Mouse (Mus musculus): ENCODE measurements at regions not wholly inside any gene's neighbourhood (a gene's known extent, or its start where the extent isn't known, plus 50 kb on each side); places are given as distances from the start of the nearest gene placed in this dataset.

GRCm38 (mm10) chr6:95179993-95180392 lies 63.0 kb downstream of the Kbtbd8 start:
- DNase-seq: no peak

DNA sequence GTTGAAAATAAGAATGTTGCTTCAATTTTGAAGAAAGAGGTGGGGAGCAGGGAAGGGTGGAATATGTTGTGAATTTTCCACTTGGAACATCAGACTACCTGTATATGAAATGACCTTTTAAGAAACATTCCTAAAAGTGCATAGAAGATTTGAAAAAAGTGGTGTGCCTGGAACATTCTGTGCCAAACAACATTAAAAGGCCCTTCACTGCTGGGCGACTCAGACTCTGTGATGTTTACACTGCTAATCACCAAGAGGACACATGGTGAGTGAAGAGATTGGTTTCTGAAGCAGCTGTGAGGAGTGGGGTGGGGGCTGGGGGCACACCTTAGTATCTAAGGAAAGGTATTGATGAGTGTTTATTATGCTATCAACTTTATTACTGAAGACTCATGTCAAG lies 65.2 kb downstream of the Kbtbd8 start:
- DNase-seq: no peak

- no peak for DNase-seq
These were observed 68.3 kb downstream of the Kbtbd8 start for GRCm38 (mm10) chr6:95185074-95185931.

GRCm38 (mm10) chr6:95196631-95197030 lies 79.6 kb downstream of the Kbtbd8 start:
- DNase-seq: no peak

DNA sequence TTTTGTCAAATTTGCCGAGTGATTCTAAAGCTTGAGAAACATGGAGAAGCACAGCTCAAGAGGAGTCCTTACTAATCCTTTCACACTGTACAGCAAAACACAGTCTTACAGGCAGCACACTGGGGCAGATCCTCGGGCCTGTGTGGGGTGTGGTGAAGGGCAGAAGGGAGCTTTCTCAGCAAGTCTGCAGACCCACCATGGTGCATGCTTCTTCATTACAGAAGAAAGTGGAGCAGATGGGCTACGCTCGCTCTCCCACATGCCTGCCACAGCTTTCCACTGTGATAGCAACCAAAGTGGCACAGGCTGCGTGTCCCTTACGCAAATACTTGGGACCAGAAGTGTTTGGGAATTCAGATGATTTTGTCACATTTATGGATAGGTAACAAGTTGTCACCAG lies 81.6 kb downstream of the Kbtbd8 start:
- peak in 1 of 2 experiments; percentile 16 for DNase-seq

GRCm38 (mm10) chr6:95202291-95202790 lies 85.3 kb downstream of the Kbtbd8 start:
- peak; percentile 15 to 26 for DNase-seq

GRCm38 (mm10) chr6:95202978-95203377 lies 85.9 kb downstream of the Kbtbd8 start:
- peak in 1 of 2 experiments; percentile 9 for DNase-seq

DNA sequence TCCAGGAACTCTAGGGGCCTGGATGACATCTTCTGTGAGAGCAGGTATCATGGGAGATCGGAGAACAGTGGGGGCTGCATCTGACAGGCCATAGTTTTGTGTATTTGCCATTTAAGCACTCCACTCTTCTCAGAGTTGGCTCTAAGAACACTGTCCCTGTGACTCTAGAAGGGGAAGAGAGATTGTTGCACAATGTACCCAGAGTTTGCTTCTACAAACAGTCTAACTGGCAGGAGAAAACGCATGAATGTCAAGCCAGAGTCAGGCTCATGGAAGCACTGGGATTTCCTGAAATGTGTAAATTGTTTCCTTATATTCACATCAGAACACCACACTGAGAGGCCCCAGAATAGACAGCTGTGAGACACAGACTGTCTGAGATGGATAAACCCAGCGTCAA lies 87.2 kb downstream of the Kbtbd8 start:
- no peak for DNase-seq

- peak; percentile 67 to 78 for DNase-seq
These were observed 90.0 kb downstream of the Kbtbd8 start for GRCm38 (mm10) chr6:95207063-95207462.

DNA sequence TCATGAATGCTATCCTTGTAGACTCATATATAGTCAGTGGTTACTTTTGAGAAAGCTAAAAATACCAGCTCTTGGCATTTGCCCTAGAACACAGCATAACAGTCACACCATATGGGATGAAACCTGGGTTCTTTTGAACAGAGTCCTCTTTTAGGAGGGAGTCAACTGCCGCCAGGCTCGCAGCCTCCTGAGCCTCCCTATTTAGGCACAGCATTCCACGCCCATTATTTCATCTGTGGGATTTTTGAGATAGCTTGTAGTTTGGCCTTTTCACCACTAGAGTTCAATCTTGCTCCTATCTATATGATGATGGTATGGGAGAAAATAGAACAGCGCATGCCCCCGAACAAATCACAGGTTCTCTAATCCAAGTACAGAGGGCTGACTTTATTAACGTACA lies 100.4 kb downstream of the Kbtbd8 start:
- DNase-seq: peak; percentile 19 to 36

DNA sequence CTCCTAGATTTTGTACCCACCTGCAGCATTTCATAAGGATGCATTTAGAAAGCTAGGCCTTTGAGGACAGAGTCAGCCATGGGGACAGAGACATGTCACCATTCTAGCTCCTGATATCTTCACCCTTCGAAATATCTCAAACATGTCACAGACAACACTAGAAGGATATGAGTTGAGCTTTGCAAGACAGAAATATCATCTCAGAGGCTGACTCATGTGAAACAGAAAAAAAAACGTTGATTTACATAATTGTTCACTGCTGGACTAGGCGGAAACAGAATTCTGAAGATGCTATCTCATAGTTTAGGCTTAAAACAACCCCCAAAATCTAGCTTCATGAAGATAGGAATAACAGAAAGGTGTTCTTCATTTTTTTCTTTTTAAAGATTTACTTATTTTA lies 101.8 kb downstream of the Kbtbd8 start:
- no peak for DNase-seq

- peak; percentile 93 to 98 for DNase-seq
These were observed 98.4 kb upstream of the Gm10234 start for GRCm38 (mm10) chr6:95223537-95223936.

GRCm38 (mm10) chr6:95229885-95230284 lies 92.0 kb upstream of the Gm10234 start:
- peak in 1 of 2 experiments; percentile 12 for DNase-seq

DNA sequence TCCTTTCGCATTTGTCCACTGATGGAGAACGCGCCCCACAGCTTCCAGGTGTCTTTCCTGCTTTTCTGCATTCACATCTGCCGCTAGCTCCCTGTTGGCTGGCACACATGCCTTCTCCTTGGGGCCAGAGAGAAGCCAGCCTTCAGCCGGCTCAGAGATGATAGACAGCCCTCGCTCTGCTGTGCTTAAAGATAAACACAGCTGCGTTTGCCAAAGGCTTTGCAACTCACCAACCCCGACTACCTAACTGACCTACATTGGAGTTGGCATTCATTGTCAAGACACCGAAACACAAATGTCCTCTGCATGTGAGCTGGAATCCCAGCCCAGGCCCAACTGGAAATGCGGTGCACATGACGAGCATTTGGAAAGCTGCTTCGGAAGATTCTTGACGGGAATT lies 87.2 kb upstream of the Gm10234 start:
- peak; percentile 31 to 37 for DNase-seq

GRCm38 (mm10) chr6:95243657-95244056 lies 78.3 kb upstream of the Gm10234 start:
- peak; percentile 44 to 54 for DNase-seq

DNA sequence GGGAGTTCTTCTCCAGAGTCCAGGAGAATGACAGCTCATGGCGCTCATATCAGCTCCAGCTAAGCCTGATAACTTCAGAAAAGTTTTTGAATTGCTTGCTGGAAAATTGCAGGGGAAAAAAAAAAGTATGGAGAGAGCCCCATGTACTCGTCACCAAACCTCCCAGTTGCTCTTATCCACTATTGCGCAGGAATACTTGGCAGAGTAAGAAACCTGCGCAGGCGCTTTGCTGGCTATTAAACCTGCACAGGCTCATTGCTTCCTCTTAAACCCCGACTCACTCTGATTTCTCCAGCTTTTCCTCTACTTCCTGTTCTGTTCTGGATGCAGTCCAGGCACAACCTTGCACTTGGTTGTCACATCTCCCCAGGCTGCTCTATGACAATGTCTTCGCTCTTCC lies 77.0 kb upstream of the Gm10234 start:
- no peak for DNase-seq

DNA sequence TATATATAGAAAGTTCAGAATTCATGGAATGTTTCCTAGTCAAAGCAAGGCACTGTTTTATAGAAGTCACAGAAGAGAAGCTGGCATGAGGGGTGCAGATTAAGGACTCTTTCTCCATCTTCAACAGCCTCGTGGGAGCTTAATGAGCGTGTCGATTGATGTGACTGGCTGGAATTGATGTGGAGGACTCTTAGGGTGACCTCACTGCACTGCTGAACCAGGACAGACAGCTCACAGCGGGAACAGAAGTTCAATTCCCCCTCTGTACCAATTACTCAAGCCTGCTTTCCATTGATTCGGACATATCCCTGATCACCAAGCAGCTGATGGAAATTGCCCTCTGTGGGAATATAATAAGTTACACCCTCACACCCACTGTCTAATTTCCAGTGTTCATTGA lies 65.6 kb upstream of the Gm10234 start:
- peak in 1 of 2 experiments; percentile 5 for DNase-seq

GRCm38 (mm10) chr6:95261001-95261400 lies 60.9 kb upstream of the Gm10234 start:
- DNase-seq: peak; percentile 83 to 85

DNA sequence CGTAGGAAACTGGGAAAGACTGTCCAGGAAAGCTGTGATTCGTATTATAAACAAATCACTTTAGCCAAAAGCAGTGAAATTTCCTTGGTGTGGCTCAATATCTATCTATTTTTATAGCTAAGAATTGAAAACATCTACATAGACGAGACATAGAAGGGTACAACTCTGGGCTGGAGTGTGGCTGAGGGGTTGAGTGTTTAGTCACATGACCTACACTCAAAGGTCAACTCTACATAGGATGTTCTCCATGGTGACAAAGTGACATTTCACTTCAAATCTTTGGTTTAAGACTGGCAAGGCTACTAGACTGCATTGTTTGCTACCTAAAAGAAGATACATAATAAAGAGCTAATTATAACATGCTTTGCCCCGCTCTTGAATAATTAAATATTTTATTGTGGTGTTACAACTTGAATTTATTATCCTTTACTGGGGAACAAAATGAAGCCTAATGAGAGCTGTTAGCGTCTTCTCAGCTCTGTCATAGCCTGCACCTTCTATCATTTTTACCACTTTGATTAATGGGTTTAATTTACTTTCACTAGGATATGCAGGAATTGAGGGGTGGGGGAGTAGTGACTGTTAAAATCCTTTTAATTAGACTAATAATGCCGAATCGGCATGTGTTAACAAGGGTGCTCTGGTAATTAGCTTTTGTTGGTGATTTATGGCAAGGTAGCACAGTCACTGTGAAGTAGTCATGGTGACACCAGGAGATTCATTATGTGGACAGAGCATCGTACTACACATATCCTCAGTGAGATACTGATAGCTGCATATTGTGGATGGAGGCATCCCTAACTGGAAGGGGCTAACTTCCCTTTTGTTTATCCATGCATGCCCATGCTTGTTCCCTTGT lies 57.7 kb upstream of the Gm10234 start:
- DNase-seq: no peak

- DNase-seq: no peak
These were observed 52.4 kb upstream of the Gm10234 start for GRCm38 (mm10) chr6:95269524-95269923.
